Mouse (Mus musculus): ENCODE results near the gene Evx2.
A peak's percentile ranks its signal among the peaks of the same experiment; 100 is the strongest.

The Evx2 gene

DNA sequence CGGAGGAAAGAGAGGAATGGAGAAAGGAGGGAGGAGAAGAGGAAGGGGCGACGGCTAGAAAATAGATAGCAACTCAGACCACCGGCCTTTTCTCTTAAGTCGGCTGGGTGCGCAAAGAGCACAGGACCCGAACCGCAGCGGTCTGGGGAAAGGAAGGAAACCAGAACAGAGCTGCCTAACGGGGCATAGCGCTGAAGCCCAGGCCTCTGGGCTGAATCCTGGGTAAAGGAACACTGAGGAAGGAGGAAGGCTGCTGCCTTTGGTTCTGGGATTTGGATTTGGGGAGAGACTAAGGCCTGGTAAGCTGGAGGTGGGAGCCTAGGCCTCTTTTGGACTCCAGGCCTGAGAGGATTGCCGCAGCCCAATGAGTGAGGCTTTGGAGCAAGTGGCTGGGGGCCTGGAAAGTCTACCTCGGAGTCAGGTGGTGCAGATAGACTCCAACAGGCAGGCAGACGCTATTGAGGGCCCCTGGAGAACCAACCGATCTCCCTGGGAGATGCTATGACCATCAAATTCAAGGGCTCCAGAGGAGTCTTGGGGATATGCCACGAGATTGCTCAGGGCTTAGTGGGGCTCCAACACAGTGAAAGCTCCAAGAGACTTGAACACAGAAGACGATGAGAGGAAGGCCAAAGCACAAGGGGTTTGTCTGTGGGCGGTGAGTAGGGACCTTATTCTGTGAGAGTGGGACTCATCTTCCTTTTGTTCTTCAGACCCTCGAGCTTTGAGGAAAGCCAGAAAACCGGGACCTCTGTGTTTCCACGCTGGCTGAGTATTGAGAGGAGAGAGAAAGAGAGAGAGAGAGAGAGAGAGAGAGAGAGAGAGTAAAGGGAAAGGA, 21.4 kb upstream of the Evx2 start:
- no peak for DNase-seq (ENCODE audit: low spot score)

DNA sequence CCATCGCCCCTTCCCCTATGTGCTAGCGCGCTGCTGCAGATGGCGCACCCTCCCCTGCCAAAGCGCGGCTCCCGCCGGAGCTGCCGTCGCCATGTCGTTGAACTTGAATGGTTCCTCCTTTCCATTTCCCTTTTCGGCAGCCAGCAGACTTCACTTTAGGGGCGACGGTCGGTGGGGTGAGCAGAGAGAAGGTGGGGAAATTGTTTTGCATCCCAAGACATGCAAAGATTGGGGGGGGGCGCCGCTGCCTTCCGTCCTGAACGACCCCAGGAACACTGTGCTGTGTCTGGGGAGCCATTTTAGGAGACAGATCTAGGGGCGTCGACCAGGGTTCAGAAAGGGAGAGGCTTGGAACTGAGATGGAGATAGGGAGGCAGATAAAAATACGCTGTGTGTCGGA, 20.6 kb upstream of the Evx2 start:
- DNase-seq (ENCODE audit: low spot score), result no peak

DNA sequence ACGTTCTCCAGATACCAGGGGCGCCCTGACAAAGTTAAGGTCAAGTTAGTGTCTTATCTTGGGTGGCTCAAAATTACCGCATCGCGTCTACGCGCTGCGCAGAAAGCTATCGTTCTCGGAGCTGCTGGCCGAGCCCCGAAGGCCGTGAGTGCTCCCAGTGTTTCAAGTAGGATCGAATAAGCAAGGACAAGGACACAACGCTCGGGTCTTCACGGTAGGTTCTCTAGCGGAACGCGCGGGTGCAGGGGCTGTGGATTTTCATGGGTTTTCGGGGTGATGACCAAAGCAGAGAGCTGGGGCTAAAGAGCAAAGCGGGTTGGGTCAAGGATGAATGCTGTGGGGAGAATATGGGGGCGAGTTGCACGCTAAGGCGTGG, 20.2 kb upstream of the Evx2 start:
- DNase-seq (ENCODE audit: low spot score), result no peak

DNA sequence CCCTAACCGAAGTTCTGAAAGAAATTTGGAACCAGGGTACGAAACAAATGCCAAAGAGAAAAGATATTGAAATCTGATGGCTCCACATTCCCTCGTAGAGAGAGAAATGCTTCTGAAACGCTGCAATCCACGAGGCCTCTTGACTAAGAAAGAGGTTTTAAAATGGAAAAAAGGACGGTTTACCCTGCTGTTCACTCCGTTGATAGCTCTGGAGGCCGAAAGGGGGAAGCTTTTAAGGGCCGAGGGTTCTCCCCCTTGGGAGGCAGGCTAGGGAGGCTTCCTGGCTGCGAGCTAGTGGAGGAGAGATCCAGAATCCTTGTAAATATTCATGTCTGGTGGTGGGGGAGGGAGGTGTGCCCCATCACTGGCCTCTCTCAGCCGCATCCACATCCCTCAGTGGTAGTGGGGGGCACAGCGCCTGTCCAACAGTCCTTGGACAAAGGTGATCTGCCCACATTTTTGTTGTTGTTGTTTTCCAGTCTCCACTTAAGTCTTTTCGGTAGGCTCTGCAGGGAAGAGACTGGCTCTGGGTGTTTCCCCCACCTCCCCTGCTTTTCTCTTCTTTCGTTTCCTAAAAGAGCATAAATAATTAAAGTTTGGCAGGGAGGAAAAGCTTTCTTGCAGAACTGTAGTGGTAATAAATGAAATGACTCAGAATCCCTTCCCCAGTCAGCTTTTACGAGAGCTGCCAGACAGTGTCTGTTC, 19.7 kb upstream of the Evx2 start, which contains the start of gene Hoxd11:
Gene Hoxd11, plus strand, starts transcription at position 667 of the 705 bp plus-strand sequence.
- no peak for DNase-seq (ENCODE audit: low spot score)

DNA sequence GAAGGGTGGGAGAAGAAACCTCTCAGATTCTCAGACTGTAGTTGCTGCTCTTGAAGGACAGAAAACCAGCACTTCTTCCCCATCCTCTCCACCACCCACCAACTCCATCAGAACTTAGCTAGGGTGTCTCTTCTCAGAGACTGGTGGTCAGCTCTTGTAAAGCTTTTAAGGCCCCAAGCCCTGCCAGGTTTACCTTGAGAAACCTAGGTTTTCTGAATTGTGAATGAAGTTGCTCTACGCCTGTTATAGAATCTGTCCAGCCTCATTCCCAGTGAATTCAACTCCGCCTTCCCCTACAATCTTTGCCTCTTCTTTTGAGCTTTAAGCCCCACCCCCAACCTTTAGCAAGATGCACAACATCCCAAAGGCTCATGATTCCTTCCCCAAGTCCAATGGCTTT, 17.7 kb upstream of the Evx2 start:
- DNase-seq (ENCODE audit: low spot score), result no peak

DNA sequence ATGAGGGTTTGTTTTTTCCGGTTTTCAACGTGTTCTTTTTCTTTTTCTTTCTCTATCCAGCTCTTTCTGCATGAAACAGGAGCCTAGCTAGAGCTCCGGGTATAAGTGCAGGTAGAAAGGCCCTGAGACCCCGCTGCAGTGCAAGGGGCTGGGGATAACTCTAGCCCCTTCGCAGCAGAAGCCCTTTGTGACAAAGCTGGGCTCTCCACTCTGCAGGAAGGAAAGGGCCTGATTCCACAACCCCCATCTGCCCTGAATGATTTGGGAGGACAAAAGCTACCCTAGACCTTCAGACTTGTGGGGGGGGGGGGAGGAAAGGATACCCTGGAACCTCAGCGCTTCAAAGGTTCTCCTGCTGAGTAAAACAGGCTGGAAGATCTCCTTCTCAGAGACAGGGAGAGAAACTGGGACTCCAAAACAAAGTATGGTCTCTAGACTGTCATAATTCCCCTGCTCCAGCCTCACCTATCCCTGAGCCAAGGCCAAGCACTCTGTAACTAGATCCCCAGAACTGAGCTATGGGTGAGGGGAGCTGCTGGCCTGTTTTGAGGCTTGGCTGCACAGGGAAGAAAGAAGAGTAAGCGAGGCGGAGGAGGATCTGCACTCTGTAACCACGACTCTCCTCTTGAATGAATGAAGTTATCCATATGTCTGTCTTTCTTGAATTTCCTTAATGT, 17.2 kb upstream of the Evx2 start:
- no peak for DNase-seq (ENCODE audit: low spot score)

DNA sequence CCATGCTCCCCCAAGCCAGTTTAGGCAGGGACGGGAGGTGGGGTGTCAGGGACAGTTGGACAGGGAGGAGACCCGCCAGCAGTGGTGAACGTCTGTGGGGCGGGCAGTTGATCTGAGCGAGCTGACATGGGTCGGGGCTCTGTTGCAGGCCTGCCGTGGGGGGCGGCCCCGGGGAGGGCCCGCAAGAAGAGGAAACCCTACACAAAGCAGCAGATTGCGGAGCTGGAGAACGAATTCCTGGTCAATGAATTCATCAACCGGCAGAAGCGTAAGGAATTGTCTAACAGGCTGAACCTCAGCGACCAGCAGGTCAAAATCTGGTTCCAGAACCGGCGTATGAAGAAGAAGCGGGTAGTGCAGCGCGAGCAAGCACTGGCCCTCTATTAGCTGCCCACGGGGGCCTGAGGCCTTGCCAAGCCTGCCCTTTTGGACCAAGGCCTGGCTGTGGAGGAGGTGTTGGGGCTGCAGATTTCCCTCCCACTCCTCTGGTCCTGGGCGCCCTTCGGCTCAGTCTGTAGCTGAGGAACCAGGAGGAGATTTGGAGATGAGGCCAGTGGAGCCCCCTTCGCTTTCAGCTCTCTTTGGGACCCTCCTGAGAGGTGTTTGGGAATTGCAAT, 16.4 kb upstream of the Evx2 start:
- no peak for DNase-seq (ENCODE audit: low spot score)

DNA sequence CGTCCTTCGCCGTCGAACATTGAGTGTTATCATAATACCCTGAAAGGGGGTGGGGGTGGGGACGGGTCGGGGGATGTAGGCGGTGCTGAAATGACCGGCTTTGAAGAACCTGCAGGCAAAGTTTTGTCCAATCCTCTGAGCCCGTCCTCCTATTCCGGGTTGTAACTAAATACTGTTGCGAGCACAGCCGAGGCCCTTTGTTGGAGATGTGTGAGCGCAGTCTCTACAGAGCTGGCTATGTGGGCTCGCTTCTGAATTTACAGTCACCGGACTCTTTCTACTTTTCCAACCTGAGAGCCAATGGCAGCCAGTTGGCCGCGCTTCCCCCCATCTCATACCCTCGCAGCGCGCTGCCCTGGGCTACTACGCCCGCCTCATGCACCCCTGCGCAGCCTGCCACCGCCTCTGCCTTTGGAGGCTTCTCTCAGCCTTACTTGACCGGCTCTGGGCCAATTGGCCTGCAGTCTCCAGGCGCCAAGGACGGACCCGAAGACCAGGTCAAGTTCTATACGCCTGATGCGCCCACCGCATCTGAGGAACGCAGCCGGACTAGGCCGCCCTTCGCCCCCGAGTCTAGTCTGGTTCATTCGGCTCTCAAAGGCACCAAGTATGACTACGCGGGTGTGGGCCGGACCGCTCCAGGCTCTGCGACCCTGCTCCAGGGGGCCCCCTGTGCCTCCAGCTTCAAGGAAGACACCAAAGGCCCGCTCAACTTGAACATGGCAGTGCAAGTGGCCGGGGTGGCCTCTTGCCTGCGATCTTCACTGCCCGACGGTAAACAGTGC, 15.7 kb upstream of the Evx2 start, which contains the start of gene Hoxd12:
Gene Hoxd12, plus strand, starts transcription at position 133 of the 785 bp plus-strand sequence.
- no peak for DNase-seq (ENCODE audit: low spot score)

DNA sequence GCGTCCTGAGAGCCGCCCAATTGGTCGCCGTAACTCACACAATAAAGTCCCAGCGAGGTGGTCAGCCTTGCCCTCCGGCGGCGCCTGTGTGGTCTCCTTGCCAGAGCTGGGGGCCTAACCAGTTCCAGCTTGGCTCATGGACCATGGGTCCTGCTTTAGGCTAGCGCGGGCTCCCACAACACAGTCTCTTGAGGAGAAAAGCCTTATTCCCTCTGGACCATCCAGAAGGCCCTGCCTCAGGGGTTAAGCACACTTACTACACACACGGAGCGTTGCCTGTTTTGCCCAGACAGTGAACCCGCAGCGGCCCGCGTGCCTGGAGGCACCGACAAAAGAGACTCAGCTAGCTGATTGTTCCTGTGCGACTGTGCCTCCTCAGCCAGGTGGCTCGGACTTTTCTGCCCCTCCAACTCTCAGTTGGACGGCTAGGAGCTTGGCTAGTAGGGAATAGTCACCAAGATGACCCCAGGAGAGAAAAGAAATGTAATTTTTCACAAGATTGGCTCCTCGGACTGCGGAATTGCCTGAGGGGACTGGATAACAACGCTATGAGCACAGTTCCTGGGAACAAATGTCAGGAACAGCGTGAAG, 14.6 kb upstream of the Evx2 start:
- DNase-seq (ENCODE audit: low spot score), result no peak

DNA sequence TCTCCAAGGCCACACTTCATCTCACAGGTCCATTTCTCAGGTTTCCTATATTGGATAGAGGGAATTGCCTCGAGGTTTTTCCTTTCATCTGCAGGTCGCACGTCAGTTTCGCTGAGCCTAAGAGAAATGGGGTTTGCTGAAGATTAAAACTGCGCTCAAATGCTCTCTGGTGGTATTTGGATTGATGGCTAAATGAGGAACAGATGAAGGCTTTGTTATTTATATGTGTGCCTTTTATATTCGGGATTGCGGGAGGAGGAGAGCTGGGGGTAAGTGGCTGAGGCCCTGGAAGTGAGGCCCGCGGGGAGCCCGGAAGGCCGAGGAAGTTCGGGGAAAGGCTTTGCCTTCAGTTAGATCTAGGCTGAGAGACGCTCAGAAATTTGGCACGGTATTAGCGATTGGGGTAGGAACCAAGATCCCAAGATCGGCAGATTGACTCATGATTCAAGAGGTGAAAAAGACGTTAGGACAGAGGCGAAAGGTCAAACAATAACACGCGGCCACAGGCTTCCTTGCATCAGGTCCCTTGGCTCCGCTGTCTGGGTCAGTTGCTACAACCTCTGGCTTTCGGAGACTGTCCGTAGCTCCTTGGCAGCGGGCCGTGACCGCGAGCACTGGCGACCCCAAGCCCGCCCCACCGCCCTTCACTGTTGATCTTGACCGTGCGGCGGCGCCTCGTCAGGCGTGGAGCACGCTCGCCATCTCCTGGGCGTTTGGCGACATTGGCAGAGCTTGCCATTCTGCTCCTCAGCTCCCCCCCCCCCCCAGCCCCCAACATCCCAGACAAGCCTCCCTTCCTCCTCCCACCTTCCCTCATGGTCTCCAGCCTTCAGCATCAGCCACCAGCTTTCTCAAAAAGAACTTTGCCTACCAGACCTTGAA, 13.4 kb upstream of the Evx2 start:
- DNase-seq (ENCODE audit: low spot score), result peak; percentile 23

DNA sequence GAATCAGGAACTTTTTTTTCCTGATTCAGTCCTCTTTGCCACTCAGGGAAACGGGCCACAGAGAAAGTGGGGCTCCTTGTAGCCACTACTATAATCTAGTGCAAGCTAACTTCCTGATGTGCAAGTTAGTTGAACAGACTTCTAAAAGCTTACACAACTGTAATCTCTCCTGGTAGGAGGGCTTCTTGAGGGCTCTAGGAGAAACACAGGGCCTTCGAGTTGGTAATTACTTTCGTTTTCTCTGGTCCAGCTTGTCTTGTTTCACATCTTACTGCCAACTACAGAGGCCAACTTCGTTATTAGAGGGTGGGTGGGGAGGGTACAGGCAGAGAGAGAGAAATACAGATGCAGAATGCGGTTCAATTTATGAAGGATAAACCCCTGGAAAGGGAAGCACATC, 12.5 kb upstream of the Evx2 start:
- DNase-seq (ENCODE audit: low spot score), result no peak

DNA sequence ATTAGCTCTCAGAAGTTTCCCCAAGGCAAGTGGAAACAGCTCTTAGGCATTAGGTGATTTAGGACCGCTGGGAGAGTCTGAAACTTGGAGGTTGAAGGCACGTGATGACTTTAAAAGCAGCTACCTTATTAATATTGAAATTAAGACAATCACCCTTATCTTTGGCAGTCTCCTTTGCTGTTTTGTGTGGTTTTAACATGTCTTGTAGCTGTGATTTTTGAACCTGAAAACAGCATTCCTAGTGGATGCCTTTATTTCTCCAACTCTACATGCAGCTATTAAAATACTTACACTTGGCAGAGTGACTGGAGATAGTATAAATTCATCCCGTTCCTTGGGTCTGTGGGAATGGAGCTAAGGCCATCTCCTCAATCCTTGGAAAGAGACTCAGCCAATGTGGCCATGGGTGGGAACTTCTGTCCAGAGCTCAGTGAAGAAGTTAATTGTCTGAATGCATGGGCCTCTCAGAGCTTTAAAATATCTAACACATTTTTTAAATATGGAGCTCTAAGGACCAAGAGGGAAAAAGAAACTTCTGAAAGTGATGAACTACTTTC, 11.4 kb upstream of the Evx2 start:
- no peak for DNase-seq (ENCODE audit: low spot score)

DNA sequence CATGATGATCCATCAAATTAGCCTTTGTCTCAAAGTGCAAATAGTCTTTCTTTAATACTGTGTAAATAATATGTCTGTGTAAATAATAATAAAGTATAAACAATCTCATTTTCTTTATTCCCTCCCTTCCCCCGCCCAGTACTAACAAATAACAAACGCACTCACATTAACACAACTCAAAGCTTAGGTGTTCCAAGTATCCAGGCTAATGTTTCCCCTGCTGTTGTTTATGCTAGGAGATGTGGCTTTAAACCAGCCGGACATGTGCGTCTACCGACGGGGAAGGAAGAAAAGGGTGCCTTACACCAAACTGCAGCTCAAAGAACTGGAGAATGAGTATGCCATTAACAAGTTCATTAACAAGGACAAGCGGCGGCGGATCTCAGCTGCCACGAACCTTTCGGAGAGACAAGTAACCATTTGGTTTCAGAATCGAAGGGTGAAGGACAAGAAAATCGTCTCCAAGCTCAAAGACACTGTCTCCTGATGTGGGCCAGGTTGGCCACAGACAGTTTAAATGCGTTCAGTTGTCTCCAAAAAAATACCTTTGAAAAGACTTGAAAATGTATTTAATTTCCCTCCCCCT, 10.4 kb upstream of the Evx2 start:
- no peak for DNase-seq (ENCODE audit: low spot score)

DNA sequence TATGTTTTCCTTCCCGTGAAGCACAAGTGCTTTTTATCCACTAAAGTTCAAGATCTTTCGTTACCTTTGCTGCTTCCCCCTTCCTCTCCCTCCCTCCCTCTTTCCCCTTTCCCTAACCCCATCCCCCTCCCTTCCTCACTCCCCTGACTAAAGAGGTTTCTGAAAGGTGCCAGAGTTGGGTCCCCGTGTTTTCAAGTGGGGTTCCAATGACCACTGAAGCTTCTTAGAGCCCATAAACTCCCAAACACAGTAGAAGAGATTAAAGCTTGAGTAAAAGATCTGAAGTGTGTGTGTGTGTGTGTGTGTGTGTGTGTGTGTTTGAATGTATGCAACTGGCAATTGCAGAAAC, 9.8 kb upstream of the Evx2 start:
- no peak for DNase-seq (ENCODE audit: low spot score)

DNA sequence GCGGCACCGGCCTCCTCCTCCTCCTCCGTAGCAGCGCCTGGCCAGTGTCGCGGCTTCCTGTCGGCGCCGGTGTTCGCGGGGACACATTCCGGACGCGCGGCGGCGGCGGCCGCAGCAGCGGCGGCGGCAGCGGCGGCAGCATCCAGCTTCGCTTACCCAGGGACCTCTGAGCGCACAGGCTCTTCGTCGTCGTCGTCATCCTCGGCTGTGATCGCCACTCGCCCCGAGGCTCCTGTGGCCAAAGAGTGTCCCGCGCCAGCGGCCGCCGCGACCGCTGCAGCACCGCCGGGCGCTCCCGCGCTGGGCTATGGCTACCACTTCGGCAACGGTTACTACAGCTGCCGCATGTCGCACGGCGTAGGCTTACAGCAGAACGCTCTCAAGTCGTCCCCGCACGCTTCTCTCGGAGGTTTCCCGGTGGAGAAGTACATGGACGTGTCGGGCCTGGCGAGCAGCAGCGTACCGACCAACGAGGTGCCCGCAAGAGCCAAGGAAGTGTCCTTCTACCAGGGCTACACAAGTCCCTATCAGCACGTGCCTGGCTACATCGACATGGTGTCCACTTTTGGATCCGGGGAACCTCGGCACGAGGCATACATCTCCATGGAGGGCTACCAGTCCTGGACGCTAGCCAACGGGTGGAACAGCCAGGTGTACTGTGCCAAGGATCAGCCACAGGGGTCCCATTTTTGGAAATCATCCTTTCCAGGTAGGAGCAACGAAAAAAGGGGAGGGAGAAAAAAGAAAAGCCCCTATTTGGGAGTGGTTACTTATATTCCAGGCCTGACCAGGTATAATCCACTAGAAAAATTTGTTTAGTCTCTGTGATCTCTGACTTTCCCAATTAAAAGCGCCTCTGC, 9.2 kb upstream of the Evx2 start:
- DNase-seq (ENCODE audit: low spot score), result no peak

DNA sequence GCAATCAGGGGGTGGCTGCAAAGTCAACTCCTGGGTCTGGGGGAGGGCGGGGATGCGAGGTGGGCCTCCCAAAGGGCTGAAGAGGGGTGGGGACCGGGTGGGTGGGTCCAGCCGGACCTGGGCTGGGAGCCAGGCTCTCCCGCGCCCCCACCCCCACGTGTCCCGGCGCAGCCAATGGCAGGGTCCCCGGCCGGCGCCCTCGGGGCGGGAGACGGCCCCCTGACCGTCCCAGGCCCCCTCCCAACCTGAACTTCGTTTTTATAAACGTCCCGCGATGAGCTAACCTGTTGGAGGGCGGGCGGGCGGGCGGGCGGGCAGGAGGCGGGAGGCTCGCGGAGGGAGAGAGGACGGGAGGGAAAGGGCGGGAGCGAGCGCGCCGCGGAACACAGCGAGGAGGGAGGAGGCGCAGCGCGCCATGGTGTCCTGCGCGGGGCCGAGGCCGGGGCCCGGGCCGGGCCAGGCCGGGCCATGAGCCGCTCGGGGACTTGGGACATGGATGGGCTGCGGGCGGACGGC, 8.5 kb upstream of the Evx2 start, which contains the start of gene Hoxd13:
Gene Hoxd13, plus strand, starts transcription at position 469 of the 516 bp plus-strand sequence.
- DNase-seq (ENCODE audit: low spot score), result no peak

DNA sequence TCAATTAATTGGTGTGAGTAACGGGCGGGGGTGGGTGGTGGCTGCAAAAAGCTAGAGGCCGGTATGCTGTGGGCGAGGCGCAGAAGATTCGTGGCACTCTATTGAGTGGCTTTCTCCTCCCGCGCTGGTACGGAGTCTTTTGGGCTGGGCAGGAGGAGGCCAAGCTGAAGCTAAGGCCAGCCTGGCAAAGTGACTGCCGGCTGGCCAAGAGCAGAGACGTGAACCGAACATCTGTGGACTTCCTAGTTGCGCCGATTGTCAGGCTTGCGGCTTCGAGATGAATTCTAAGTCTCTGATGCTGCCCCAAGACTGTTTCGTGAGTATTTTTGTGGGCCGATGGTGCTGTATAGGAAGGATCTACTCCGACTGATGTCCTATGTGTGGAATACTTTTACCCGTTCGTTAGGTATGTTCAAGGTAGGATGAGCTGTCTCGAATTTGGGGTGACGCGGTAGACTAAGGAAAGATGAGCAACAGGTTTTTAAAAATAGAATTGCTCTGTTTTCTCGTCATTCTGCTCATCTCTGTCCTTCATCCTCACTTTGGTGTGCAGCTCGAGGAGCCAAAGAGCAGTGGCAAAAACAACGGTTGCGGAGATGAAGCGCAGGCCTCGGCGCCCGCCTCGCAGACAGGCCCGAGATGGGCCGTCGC, 8.0 kb upstream of the Evx2 start:
- DNase-seq (ENCODE audit: low spot score), result no peak

DNA sequence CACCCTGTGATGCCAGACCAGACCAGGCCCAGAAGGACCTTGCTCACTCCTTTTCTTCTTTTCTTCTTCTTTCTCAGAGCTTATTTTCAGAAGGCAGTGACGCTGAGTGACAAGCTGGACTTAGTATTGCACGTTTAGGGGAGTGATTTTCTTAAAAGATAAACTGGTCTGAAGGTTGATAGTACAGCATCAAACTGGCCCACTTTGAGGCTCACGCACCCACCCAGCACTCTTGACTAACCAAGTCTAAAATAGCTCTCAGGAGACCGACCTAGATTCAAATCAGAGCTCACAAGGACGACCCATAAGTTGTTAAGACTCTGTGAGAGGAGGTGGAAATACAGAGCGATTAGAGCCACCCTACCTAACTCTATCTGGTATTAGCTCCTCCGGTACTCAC, 7.1 kb upstream of the Evx2 start:
- no peak for DNase-seq (ENCODE audit: low spot score)
